Mouse (Mus musculus) hindbrain, embryonic 12.5 days (tissue): ENCODE measurements around the gene Garnl3. TPM values are rescaled to one million over a fixed set of nuclear protein-coding genes. Genes with fewer than 3 reads are reported as not detected.

ENCODE experiments used
- polyA plus RNA-seq: library from polyadenylated mRNA; unstranded; fragments of >200 nt; fragmentation: Nextera tagmentation; extraction: Ambion mirVana; gene quantifications from 2 replicates; pipeline ENCODE4 v1.2.1, GENCODE M21; 2016

The Garnl3 gene
- polyA plus RNA-seq, 1 experiment from 2014 or later = 20.6 TPM

Other genes with a start within 250 kb of the Garnl3 start
- 101 and 114 TPM in 2 replicates for gene Rpl12, start 170.1 kb downstream of the Garnl3 start, polyA plus RNA-seq
- 19.0 and 22.0 TPM in 2 replicates for gene Lrsam1, start 170.0 kb downstream of the Garnl3 start, polyA plus RNA-seq
- 22.4 and 23.9 TPM in 2 replicates for gene Slc2a8, start 149.6 kb downstream of the Garnl3 start, polyA plus RNA-seq
- gene Angptl2, start 84.4 kb upstream of the Garnl3 start, polyA plus RNA-seq = 32.8 and 35.4 TPM in 2 replicates
- gene Ralgps1, start 239.8 kb upstream of the Garnl3 start, polyA plus RNA-seq = 29.0 and 30.1 TPM in 2 replicates